Comparison of ENCODE assay signal across 33 mouse cellular contexts in the genomic region with DNA sequence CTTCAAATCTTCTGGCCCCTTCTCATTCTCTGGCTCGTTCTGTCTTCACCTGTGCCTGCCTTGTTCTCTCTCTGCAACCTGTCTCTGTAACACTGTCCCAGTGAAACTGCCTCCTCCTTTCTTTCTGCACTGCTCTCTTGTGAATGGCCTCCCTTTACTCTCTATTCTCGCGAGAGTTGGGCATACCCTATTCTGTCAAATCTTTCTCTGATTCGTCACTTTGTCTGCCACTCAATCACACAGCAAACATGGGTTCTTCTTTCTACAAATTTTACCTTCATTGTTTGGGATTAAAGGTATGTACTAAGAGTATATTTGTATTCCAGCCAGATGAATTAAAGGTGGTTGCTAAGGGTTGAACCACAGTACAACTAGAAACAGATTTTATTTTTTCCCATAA.
"Had no signal": no experiment of that assay in that cellular context is flagged by ENCODE, and none has a peak within 500 bp of the region (broad histone marks: within the 10 kb centered on the region; RNA-seq: fewer than 3 reads in every experiment).

No protein-coding gene starts in this region.

- H3K4me3 ChIP-seq: heart, embryonic 12.5 days; heart, embryonic 13.5 days; heart, embryonic 15.5 days; hindbrain, embryonic 10.5 days; hindbrain, embryonic 12.5 days; hindbrain, embryonic 13.5 days; hindbrain, embryonic 15.5 days; intestine, embryonic 15.5 days; kidney, embryonic 15.5 days; layer of hippocampus, adult 2 months; left cerebral cortex, adult 2 months had no signal

- H3K9me3 ChIP-seq: heart, embryonic 12.5 days; heart, embryonic 15.5 days; hindbrain, embryonic 10.5 days; hindbrain, embryonic 12.5 days; hindbrain, embryonic 15.5 days; intestine, embryonic 15.5 days; kidney, embryonic 15.5 days had no signal

- H3K4me1 ChIP-seq: heart, embryonic 12.5 days; heart, embryonic 13.5 days; heart, embryonic 15.5 days; hindbrain, embryonic 10.5 days; hindbrain, embryonic 12.5 days; hindbrain, embryonic 13.5 days; hindbrain, embryonic 15.5 days; intestine, embryonic 15.5 days; kidney, embryonic 15.5 days had no signal

- ATAC-seq: hindbrain, embryonic 16.5 days; hindbrain, postnatal 0 days; inflammation-experienced regulatory T-cells, adult 6 months; intestine, embryonic 15.5 days; intestine, embryonic 16.5 days; intestine, postnatal 0 days had no signal

- H3K9ac ChIP-seq: heart, embryonic 12.5 days; heart, embryonic 13.5 days; heart, embryonic 15.5 days; hindbrain, embryonic 12.5 days; hindbrain, embryonic 13.5 days; hindbrain, embryonic 15.5 days; intestine, embryonic 15.5 days; kidney, embryonic 15.5 days had no signal

- H3K36me3 ChIP-seq: heart, embryonic 12.5 days; heart, embryonic 13.5 days; heart, embryonic 15.5 days; hindbrain, embryonic 10.5 days; hindbrain, embryonic 12.5 days; hindbrain, embryonic 13.5 days; hindbrain, embryonic 15.5 days; intestine, embryonic 15.5 days; kidney, embryonic 15.5 days had no signal

- H3K4me2 ChIP-seq: heart, embryonic 11.5 days; heart, embryonic 12.5 days; heart, embryonic 13.5 days; heart, embryonic 15.5 days; hindbrain, embryonic 12.5 days; hindbrain, embryonic 13.5 days; hindbrain, embryonic 15.5 days; intestine, embryonic 15.5 days; kidney, embryonic 15.5 days had no signal

- H3K27ac ChIP-seq: heart, embryonic 13.5 days; heart, embryonic 15.5 days; hindbrain, embryonic 10.5 days; hindbrain, embryonic 12.5 days; hindbrain, embryonic 13.5 days; hindbrain, embryonic 15.5 days; hindbrain, postnatal 0 days; intestine, embryonic 15.5 days; kidney, embryonic 15.5 days; kidney, postnatal 0 days; layer of hippocampus, adult 2 months; left cerebral cortex, adult 2 months had no signal

- H3K27me3 ChIP-seq: hindbrain, embryonic 12.5 days; hindbrain, embryonic 13.5 days; hindbrain, embryonic 15.5 days; intestine, embryonic 15.5 days; kidney, embryonic 15.5 days had no signal

- DNase-seq: heart, postnatal 10 days; heart, postnatal 14 days; heart, postnatal 36 days; heart, postnatal 4 days; kidney, adult 11 months; kidney, adult 18-20 months; kidney, adult 2 months; kidney, adult 8-10 months; kidney, adult 9 months; kidney, postnatal 10 days; kidney, postnatal 25 days; kidney, postnatal 36 days; kidney, postnatal 4 days; layer of hippocampus, adult 9-11 months; layer of hippocampus, postnatal 36 days had no signal
